Mouse (Mus musculus) adrenal gland, adult 2 months (tissue): Measurements from ENCODE around the gene Phactr3. TPM values are rescaled to one million over a fixed set of nuclear protein-coding genes. Genes with fewer than 3 reads are reported as not detected.

Source experiments
- DNase-seq: peaks from one replicate; pipeline ENCODE4 v3.0.0; 2021
- polyA plus RNA-seq: library from polyadenylated mRNA; depleted of rRNA; stranded (reverse); fragments of >200 nt; gene quantifications from 2 replicates; pipeline ENCODE4 v1.2.3, GENCODE M21; 2012
- total RNA-seq, 2 experiments: library from RNA; stranded (reverse); gene quantifications; 2 replicates each; pipeline ENCODE4 v1.2.3; 2021

The Phactr3 gene
- total and polyA plus RNA-seq, 3 experiments, result 0.59 to 1.3 (median 0.98) TPM

DNA sequence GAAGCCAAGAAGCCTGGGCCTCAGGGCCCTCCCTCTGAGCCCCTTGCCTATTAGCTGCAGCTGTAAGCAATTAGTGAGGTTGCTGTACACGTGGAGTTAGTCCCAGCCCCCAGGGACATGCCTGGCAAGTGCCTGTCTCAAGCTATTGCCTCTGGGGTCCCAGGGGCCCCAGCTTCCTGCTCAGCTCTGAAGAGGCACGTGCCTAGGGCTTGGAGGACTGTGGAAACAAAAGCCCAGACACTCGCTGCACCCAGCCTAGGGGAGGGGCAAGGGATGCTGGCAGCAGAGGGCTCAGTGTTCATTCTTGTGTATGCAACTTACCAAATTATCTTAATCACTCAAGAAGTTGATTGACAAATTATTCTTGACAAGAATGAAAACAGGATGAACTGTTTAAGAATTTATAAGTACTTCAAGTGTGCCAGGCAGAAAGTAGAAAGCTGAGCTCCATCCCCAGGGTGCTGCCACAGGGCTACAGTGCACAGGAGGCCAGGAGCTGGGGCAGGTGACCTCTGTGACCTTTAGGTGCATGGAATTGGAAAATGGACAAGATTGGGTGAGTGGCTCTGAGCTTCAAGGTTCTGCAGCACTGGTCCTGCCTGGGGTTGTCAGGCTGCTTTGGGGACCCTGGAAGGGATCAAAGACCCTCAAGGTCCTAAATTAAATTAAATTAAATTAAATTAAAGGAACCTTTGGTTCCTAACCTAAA is 138.5 kb downstream of the Phactr3 start:
- no peak for DNase-seq

DNA sequence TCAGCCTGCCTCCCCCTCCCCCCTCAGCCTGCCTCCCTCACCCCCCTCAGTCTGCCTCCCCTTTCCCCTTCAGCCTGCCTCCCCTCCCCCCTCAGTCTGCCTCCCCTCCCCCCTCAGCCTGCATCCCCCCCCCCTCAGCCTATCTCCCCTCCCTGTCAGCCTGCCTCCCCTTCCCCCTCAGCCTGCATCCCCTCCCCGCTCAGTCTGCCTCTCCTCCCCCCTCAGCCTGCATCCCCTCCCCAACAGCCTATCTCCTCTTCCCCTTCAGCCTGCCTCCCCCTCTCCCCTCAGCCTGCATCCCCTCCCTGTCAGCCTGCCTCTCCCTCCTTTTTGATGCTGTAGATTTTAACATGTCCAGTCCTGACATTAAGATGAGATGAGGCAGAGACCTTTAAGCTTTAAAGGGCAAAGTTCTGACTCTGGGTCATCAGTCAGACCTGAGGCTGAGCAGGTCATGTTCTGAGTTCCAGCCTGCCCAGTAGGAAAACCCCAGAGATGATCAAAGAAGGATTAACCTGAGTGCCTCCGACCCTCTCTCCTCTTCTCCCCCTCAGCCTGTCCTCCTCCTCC is 139.3 kb downstream of the Phactr3 start:
- no peak for DNase-seq

DNA sequence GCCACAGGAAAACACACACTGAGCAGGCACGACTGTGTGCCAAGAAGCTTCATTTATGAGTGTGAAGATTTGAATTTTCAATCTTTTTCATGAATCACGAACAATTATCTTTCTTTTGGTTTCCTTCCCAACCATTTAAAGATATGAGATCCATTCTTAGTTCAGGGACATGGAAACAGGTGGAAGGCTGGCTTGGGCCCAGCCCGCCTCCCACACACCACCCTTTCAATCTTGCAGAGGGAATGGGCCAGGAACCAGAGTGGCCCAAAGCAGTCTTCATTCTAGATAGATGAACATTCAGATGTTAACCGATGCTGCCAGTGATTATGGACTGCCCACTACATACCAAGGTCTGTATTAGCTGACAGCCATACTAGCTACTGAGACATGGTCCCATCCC is 144.3 kb downstream of the Phactr3 start:
- no peak for DNase-seq

DNA sequence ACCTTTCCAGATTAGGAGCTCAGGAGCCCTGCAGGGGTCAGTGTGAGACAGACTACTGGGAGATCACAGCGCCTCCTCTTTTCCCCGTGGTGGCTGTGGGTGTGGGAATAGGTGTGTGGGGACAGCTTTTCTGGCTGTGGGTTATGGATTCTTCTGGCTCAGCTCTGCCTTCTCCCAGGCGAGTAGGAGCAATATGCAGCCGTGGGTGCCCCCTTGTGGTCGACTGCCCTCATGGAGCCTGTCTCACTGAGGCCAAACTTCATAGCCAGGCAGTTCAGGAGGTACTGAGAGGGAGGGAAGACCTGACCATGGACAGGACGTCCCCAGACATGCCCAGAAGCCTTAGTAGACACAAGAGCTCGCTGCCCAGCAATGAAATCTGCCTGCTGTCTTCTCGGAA is 145.6 kb downstream of the Phactr3 start:
- DNase-seq, result peak; percentile 77

DNA sequence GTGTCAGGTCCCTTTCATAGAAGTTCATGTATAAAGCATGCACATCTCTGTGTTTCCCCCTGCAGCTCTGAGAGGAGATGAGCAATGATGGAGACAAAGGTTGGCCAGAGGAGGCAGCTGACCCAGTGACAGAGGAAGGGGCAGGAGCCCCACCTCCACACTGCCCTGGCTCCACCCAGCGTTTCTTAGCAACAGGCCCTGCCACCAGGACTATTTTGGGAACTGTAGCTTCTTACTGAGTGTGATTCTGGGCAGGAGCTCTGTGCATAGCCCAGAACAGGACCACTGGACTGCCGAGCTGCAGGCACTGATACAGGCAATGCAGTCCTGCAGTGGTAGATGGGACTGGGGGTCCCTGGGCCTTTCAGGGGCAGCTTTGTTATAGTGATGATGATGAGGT is 146.7 kb downstream of the Phactr3 start:
- peak; percentile 7 for DNase-seq

DNA sequence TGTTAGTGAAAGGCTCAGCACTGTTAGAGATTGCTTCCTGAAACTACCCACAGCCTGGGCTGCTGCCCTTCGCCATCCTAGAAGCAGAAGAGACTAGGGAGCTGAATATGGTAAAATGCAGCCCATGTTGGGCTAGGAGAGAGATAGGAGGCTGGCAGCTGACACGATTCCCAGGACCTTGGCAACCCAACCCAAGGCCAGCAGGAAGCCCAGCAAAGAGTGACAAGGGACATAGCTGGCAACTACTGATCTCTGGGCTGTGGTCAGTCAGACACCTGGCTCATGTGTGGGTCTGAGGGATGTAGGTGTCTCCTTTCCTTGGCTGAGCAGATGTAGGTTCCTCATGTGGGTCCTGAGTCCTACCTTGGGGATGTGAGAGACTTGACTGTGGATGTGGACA is 152.0 kb downstream of the Phactr3 start:
- DNase-seq, result no peak

DNA sequence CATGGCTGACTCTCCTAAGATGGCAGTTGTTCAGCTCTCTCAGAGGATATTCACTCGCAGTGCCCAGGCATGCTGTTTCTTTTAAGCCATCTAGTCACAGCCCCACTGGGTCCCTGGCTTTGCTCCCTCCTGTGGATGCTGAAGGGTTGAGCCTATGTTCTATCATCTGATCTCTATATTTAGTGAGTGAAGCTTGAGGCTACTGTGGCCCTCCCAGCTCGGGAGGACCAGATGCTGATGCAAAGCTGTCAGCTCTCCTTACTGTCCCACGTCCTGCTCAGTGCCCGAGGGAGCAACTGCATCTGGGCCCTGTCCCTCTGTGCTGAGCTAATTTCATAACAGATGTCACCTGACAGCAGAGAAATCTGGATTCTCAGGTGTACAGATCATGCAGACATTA is 153.6 kb downstream of the Phactr3 start:
- DNase-seq, result no peak

DNA sequence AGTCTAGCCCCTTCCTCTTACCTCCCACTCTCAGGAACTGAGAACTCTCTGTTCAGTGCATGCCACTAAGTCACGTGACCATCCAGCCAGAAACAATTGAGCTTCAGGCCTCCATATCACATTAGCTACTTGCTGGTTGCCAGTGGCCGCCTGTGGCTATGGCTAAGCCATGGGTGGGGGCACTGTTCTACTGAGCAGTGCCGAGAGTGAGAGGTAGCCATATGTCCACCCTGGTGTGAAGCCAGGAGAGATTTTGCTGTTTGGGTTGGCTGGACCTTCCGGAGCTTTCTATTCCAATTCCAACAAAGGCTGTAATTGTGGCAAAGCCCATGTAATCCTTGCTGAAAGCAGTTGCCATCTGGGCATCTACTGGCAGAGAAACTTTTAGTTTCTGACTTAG is 155.4 kb downstream of the Phactr3 start:
- DNase-seq, result no peak

DNA sequence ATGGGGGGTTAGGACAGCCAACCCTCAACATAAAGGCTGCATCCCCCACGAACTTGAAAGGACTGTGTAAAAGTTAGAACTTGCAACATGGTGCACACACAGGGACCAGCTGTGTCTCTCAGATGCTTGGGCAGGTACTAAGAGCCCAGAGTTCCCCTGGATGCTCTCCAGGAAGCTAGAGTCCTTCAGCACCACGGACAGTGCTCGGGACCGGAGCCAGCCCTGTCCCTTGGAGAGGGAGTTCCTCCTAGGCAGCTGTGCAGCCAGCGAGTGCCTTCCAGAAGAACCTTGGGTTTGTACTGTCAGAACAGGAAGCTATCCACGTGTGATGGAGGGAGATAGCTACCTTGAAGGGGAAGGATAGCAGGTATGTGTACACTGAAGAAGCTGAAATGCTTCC is 158.4 kb downstream of the Phactr3 start:
- DNase-seq, result peak; percentile 58

DNA sequence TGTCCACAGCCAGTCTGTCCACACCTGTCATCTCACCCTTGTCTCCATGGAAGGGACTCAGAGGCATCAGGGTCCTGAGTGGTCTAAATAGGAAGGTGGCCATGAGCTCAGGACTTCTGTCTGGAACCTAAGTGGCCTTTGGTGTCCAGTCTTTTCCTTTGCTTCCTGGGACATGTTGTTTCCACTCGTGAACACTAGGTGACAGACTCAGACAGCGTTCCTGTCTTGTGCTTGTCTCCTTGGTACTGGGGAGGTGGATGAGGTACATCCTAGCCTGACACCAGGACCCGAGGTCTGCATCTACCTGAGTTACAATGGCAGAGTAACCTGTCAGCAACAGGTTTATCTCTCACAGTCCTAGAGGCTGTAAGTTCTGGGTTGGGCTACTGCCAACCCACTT is 162.4 kb downstream of the Phactr3 start:
- no peak for DNase-seq

DNA sequence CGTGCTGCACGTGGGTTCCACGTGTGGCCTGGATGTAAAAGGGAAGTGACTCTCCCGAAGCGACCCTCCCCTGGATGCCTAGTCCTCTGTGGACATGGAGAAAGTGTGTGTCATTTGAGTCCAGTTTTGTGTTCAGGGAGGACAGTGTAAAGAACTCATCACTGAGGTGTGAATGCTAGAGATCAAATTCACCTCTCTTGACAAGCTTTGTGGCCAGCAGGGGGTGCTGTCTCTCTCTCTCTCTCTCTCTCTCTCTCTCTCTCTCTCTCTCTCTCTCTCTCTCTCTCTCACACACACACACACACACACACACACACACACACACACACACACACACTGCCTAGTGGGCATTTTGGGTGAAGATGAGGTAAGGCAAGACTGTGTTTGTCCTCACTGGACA is 168.5 kb downstream of the Phactr3 start:
- DNase-seq, result no peak

DNA sequence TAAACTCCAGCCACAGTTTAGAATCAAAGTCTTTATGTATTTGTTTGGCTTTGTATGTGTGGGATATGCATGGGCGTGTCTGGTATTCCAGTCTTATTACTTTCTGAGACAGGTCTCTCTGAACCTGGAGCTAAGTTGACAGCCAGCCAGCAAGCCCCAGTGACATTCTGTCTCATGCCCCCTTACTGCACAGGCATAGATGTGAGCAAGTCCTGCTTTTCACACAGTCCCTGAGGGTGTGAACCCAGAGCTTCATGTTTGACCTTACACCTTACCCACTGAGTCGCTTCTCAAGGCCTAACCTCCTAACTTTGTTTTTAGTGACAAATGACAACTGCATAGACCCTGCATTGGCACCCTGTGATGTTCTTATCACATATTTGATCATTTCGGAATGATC is 169.9 kb downstream of the Phactr3 start:
- DNase-seq, result no peak

DNA sequence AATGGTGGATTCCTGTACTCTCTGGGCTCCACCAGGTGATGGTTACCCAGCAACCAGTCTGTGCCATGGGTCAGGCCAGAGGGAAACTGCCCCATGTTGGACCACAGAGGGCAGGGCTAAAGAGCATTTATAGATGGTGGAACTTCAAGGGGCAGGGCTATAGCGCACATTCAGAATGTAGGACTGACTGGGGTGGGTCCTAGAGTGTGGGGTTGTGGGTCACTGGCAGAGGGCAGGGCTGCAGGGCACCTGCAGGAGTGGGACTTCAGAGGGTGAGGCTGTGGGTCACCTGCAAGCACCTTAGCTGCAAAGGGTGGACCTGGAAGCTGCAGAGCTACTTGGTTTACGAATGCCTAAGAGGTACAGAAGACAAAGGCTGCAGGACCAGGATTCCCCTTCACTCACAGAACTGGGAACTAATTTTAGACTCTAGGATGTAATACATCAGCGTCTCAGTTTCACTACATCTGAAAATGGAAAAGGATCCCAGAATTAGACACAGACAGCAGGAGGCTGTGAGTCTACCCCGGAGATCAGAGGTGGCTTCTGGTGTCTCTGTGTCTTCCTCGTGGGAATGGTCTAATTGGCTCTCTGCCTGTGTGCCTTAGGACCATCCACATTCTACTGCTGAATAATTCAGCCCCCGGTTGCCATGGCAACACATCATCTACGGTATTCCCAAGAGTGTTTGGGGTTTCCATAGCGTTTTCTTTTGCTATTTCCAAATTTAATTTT is 184.8 kb downstream of the Phactr3 start:
- no peak for DNase-seq

DNA sequence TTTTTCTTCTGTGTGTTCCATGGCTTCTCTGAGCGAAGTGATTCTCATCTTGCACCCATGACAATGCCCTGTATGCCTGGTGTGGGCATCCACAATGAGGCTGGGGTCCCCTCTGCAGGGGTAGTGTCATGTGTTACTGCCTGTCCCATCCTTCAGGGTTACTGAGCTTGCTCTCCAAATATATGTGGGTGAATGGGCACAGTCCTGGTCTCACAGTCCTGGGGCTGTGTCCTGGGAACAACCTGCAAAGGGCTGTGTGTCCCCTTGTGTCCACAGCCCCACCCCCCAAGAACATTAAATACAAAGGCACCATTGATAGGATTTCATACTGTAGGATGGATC is 185.4 kb downstream of the Phactr3 start:
- no peak for DNase-seq

DNA sequence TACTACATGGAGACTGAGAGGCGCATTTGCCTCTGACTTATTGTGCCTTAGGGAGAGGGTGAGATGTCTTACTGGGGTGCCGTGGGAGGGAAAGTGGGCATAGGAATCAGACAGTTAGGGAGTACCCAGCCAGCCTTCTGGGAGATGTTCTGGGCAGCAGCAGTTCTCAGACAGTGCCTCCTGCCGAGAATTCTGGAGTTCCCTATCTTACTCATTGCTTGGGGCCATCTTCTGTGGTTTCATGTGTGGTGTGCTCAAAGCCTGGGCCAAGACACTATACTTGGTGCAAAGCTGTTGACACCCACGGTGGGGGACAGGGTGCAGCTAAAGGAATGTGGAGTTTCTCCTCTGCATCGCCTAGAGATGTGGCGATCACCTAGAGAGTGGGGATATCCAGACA is 185.9 kb downstream of the Phactr3 start:
- no peak for DNase-seq

DNA sequence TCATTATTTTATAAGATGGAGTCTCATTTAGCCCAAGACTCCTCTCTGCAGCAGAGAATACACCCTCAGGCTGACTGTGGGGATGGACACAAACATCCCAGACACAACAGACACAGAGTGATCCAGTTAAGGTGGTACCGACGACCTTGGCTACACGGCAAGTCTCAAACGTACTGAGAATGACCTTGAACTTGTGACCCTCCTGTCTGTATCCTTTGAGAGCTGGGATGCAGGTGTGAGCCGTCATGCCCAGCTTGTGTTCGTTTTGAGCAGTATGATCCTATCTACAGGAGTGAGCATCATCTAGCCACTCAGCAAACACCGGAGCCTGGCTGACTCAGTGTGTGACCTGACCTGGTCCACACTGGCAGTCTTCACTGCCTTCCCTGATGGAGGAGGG is 194.8 kb downstream of the Phactr3 start:
- no peak for DNase-seq

DNA sequence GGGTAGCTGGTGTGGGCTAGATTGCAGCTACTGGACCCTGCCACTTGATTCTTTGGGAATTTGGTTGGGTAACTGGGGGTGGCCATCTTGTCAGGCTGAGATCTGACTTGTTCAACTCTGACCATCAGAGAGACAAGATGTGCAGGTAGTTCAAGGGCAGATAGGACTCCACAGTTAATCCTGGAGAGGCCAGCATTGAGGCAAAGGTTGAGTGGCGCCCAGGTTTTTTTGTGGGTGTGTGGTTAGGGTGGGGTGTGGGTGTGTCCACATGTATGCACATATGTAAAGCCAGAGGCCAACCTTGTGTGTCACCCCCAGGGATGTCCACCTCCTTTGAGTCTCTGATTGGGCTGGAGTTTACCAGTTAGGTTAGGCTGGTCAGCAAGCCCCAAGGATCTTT is 197.5 kb downstream of the Phactr3 start:
- no peak for DNase-seq

DNA sequence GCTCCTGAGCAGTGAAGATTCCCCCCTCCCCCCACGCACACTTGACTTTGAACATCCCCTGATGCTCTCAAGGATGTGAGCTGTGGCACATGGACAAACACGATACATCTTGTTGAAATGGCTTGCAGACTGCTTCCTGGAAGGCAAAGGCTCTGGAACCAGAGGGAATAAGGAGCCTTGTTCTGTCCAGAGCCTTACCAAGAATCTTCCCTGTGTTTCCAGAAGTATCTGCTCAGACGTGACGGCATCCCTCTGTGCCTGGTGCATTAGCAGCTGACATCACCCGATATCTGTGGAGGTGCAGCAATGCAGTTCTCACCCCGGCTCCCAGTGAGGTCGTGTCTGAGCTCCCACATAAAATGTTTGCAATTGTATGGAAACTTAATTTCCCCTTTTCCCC is 201.0 kb downstream of the Phactr3 start:
- no peak for DNase-seq

DNA sequence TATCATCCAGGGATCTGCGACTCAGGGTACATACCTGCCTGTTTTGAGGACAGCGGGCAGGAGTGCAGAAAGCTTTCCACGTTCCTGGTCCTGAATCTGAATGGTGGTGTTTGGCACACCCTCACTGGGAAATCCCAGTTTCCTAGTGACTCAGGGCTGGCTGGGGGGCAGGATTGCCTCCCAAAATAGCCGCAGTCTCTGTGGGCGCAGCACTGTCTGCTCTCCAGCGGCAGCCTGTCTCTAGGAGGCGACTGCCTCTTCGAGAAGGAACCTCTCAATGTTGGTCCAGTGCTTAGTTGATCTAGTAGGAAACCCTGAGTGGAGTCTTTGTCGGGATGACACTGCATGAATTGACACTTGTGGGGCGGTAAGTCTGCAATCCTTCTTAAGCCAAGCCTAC is 202.5 kb downstream of the Phactr3 start:
- DNase-seq, result no peak

DNA sequence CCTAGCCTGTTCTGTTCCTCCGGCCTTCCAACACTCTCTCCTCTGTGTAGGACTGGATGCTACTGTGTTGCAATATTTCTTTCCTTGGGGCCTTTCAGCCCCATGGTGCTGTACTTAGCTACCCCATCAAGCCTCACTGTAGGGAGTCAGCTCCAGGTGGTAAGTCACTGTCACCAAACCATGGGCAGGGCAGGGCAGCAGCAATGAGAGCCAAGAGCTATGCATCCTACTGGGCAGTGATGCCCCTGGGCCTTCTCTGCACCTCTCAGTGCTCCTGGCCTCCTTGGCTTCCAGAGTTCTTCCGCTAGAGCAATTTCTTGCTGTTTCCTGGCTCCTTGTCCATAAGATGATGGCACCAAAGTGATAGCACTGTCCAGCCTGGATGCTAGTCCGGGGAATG is 205.6 kb downstream of the Phactr3 start:
- no peak for DNase-seq

DNA sequence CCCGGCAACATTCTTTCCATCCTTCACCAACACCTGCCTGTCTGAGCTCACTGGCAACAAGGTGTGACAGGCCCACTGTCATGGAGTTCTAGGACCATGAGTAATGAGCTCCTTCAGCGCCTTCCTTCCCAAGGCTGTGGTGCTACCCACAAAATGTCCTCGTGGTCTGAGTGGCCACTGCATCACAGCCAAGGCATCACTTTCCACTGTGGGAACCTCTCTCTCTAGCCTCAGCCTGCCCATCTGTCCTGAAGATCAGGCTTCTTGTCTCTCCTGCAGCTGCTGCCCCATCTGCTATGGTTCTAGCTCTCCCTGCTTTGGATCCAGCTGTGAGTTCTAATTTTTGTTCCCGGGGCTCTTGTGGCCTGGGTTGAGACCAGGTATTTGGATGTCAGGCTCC is 206.0 kb downstream of the Phactr3 start:
- DNase-seq, result no peak

DNA sequence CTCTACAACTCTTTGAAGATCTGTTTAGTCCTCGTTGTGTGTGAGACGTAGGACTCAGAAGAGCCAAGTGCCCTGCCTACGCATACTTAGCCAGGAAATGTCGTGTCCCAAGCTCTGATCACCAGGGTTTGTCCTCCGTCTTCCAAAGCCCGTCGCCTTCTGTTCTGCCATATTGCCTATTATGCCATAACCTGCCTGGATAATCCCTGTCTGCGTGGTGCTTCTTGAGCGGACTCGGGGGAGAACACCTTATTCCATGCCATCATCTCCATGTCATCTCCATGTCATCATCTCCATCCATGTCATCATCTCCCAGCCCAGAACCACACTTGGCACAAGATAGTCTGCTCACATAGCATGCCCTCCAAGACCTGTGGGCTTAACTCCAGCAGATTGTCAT is 207.3 kb downstream of the Phactr3 start:
- DNase-seq, result no peak

DNA sequence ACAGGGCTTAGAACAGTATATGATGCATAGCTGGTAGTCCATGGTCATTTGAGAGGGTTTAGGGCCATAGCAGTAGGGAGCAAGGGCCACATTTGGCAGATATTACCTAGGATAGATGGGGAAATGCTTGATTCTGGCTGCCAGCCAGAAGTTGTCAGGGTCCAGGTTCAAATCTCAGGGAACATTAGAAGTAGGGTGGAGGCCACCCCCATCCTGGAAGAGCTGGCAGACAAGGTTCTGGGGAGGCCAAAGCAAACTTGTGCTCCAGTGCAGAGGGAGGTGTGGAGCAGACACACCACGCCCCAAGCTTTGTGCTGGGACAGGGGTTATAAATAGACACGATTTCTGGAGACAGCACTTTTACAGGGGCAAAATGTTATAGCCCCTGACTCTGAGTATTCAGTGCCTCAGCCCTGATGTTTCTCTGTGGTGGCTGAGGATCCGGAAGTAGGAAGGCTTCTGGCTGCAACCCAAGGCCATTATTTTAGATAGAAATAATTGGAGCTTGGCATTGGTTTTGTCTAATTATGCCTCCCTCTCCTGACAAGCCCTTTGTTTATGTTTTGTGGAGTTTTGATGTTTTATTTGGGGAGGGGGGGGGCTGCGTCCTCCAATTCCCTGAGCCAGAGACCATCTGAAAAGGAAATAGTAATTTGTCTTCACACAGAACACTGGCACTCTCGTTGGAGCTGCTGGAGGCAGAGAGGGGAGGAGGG is 208.1 kb downstream of the Phactr3 start:
- no peak for DNase-seq
